Mouse (Mus musculus): ENCODE data around the gene Il27ra.

DNA sequence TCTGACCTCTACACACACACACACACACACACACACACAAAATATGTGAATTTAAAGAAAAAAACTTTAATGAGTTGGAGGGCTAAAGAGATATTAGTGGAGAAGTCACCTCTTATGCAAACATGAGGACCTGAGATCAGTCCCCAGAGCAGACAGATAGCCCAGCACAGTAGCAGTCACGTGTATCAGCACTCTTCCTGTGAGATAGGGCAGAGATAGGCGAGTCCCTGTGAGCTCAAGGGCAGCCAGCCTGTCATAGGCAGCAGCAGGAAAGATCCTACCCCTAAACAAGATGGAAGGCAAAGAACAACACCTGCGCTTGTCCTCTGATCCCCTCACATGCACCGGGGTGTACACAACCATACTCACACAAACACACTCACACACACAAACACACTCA is 59.9 kb downstream of the Il27ra start:
- TF ChIP-seq GATA1 (IDR thresholded peaks at IDR 0.05; ENCODE audit: borderline replicate concordance, low read length) (no peak), FLI1 (IDR thresholded peaks at IDR 0.05; ENCODE audit: low read length) (no peak)

All from megakaryocyte, embryonic 14.5 days (primary cell).